Mouse (Mus musculus): ENCODE data around the gene Unkl. TPM values are rescaled to one million over a fixed set of nuclear protein-coding genes. Genes with fewer than 3 reads are reported as not detected.

Gene Unkl
- polyA plus RNA-seq, 1 experiment from 2014 or later, result 5.8 TPM

DNA sequence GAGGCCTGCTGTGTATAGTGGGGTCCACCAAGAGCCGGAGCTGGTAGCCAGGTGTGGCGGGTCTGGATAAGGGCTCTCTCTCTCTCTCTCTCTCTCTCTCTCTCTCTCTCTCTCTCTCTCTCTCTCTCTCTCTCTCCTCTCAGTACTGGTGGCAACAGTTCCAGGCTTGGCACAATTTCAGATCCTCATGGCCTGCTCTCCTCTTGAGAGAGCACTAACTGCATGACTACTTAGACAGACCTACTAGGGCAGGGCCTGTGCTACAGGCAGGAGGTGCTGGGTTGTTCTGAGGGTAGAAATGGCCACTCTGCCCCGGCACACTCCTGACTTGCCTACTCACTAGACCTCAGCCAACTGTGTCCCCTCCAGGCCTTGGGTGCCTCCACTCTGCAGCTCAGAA is 15.6 kb upstream of the Unkl start:
- ATAC-seq (ENCODE audit: low read depth), result no peak
- Histone ChIP-seq H3K4me1 (ENCODE audit: control insufficient read depth, insufficient read depth, low read length) (no peaks in the 10 kb centered on the region), H3K27me3 (replicated peaks; ENCODE audit: control insufficient read depth, insufficient read depth, low read length) (no peaks in the 10 kb centered on the region), H3K9ac (ENCODE audit: low read depth, low read length) (no peak overlapping the region), H3K9me3 (ENCODE audit: control insufficient read depth, low read length) (no peaks in the 10 kb centered on the region), H3K27ac (replicated peaks; ENCODE audit: low read depth, low read length) (no peak overlapping the region), H3K4me2 (ENCODE audit: low read depth, low read length) (no peak overlapping the region), H3K4me3 (ENCODE audit: low read depth, low read length) (no peak overlapping the region), H3K36me3 (ENCODE audit: control insufficient read depth, insufficient read depth, low read length) (no peaks in the 10 kb centered on the region)
- DNase-seq (ENCODE audit: low spot score), result no peak
- 84% methylated on average over 3 of the region's 3 CpGs for WGBS

DNA sequence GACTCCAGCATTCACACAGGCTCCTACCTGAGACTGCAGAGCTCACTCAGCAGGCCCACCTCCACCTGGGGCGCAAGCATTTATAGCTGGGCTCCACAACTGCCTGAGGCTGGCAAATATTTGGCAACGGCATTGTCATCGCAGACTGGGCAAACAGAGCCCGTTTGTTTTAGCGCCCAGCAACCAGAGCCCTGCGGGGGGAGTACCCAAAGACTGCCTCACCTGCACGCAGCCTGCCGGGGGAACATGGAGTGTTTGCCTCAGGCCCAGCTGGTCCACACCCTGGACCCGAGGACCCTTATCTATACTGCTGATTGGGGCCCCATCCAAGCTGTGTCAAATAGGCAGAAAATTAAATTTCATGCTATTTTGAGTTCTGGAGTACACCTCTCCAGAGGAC is 12.8 kb upstream of the Unkl start, which contains the start of gene Gm38655:
TSS of gene Gm38655 (minus strand) at position 61 of the 400 bp plus-strand sequence.
- Histone ChIP-seq H3K4me3 (ENCODE audit: low read depth, low read length) (no peak within 1 kb of the TSS), H3K4me2 (ENCODE audit: low read depth, low read length) (no peak within 1 kb of the TSS), H3K36me3 (ENCODE audit: control insufficient read depth, insufficient read depth, low read length) (no peaks in the 10 kb centered on the region), H3K27ac (replicated peaks; ENCODE audit: low read depth, low read length) (no peak within 1 kb of the TSS), H3K4me1 (ENCODE audit: control insufficient read depth, insufficient read depth, low read length) (no peaks in the 10 kb centered on the region), H3K9me3 (ENCODE audit: control insufficient read depth, low read length) (no peaks in the 10 kb centered on the region), H3K27me3 (replicated peaks; ENCODE audit: control insufficient read depth, insufficient read depth, low read length) (no peaks in the 10 kb centered on the region), H3K9ac (ENCODE audit: low read depth, low read length) (no peak within 1 kb of the TSS; the same call in 1 of the 2 replicates)
- DNase-seq (ENCODE audit: low spot score) (no peak), ATAC-seq (ENCODE audit: low read depth) (0 out of 2 replicates have a peak, but pooled peaks have one; percentile 26)
- 52% methylated on average over 9 of the region's 9 CpGs for WGBS

DNA sequence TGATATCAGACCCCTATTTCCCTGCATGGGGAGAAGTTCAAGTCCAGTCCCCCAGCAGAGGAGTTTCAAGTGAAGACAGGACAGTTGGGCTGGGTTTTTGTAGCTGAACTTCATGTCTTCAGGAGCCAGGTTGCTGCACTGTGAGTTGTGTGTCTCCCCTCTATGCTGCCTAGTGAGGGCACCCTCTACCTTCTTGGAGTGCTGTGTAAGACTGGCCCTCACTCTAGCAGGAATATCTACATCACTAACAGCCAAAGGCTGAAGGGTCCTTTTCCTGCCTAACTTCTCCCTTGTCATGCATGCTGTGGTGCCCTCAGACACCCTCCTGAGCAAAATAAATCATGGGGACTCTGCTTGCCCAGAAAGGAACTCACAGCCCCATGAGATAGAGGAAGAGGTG is 5.0 kb upstream of the Unkl start:
- no peak overlapping the region for H3K9ac ChIP-seq (ENCODE audit: low read depth, low read length)

DNA sequence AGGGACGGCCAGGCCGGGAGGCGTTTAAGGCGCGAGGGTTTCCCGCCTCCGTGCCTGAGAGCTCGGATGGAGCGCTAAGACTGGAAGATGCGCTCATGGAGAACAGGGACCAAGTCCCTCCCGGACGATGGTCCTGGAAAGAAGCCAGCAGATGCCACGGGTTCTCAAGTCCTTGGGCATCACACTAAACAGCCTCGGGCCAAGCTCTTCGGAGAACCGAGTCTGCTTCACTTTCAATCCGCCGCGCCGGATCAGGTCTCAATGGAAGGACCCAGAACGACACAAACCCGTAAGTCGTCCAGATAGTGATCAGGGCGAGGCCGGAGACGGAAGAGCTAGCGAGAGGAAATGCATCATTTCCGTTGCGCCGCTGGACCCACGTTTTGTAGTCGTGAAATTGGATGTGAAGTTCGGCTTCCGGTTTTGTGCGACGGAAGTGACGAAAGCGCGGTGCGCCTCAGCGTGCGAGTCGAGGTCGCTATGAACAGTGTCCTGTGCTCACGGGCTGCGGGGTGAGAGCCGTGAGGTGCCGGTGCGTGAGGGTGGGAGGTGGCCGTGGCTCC is 4.0 kb upstream of the Unkl start, which contains the start of gene BC003965:
TSS of gene BC003965 (plus strand) at position 426 of the 563 bp plus-strand sequence.
- DNase-seq (ENCODE audit: low spot score) (peak; percentile 99), ATAC-seq (ENCODE audit: low read depth) (peak; percentile 90)
- under 1% methylated on average over 50 of the region's 50 CpGs for WGBS
- peak within 1 kb of the TSS; percentile 88 for H3K9ac ChIP-seq (ENCODE audit: low read depth, low read length)
- peaks cover 7% of the 10 kb centered on the region for H3K4me1 ChIP-seq (ENCODE audit: control insufficient read depth, insufficient read depth, low read length)
- peak within 1 kb of the TSS; percentile 96 for H3K27ac ChIP-seq (replicated peaks; ENCODE audit: low read depth, low read length)
- H3K4me2 ChIP-seq (ENCODE audit: low read depth, low read length), result peak within 1 kb of the TSS; percentile 100
- H3K27me3 ChIP-seq (replicated peaks; ENCODE audit: control insufficient read depth, insufficient read depth, low read length), result no peaks in the 10 kb centered on the region
- peaks cover 6% of the 10 kb centered on the region; the same call in 1 of the 2 replicates for H3K36me3 ChIP-seq (ENCODE audit: control insufficient read depth, insufficient read depth, low read length)
- H3K4me3 ChIP-seq (ENCODE audit: low read depth, low read length), result peak within 1 kb of the TSS; percentile 97
- no peaks in the 10 kb centered on the region for H3K9me3 ChIP-seq (ENCODE audit: control insufficient read depth, low read length)

More for the DNA sequence above, 5.0 kb upstream of the Unkl start:
- DNase-seq (ENCODE audit: low spot score) (no peak), ATAC-seq (ENCODE audit: low read depth) (no peak)
- Histone ChIP-seq H3K36me3 (ENCODE audit: control insufficient read depth, insufficient read depth, low read length) (peaks cover 6% of the 10 kb centered on the region; the same call in 1 of the 2 replicates), H3K27ac (replicated peaks; ENCODE audit: low read depth, low read length) (no peak overlapping the region), H3K9me3 (ENCODE audit: control insufficient read depth, low read length) (no peaks in the 10 kb centered on the region), H3K4me1 (ENCODE audit: control insufficient read depth, insufficient read depth, low read length) (peaks cover 6% of the 10 kb centered on the region), H3K4me2 (ENCODE audit: low read depth, low read length) (peak overlapping the region; percentile 100), H3K4me3 (ENCODE audit: low read depth, low read length) (peak overlapping the region; percentile 97), H3K27me3 (replicated peaks; ENCODE audit: control insufficient read depth, insufficient read depth, low read length) (no peaks in the 10 kb centered on the region)

DNA sequence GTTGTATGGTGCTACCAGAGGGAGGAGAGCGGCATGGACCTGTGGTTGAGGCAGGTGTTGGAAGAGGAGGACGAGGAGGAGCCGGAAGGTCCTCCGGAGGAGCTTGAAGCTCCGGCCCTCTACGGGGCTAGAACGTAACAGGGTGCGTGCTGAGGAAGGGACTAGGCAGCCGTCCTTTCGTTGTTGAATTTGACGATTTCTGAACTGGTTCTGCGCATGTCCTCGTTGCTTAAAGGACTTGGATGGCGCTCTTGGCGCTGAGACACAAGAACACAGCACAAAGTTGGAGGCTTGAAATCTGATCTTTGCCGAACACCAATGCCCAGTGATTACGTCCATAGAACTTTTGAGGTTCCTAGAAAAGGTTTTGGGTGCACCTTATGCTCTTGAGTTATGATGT is 3.2 kb upstream of the Unkl start:
- Histone ChIP-seq H3K4me3 (ENCODE audit: low read depth, low read length) (peak overlapping the region; percentile 97), H3K27ac (replicated peaks; ENCODE audit: low read depth, low read length) (peak overlapping the region; percentile 96; the same call in 1 of the 2 replicates), H3K9ac (ENCODE audit: low read depth, low read length) (peak overlapping the region; percentile 88), H3K4me1 (ENCODE audit: control insufficient read depth, insufficient read depth, low read length) (peaks cover 15% of the 10 kb centered on the region), H3K9me3 (ENCODE audit: control insufficient read depth, low read length) (no peaks in the 10 kb centered on the region), H3K4me2 (ENCODE audit: low read depth, low read length) (peak overlapping the region; percentile 100), H3K27me3 (replicated peaks; ENCODE audit: control insufficient read depth, insufficient read depth, low read length) (no peaks in the 10 kb centered on the region), H3K36me3 (ENCODE audit: control insufficient read depth, insufficient read depth, low read length) (peaks cover 6% of the 10 kb centered on the region; the same call in 1 of the 2 replicates)
- no peak for DNase-seq (ENCODE audit: low spot score)
- 8% methylated on average over 17 of the region's 17 CpGs for WGBS
- ATAC-seq (ENCODE audit: low read depth), result peak; percentile 8; the same call in 1 of the 2 replicates

DNA sequence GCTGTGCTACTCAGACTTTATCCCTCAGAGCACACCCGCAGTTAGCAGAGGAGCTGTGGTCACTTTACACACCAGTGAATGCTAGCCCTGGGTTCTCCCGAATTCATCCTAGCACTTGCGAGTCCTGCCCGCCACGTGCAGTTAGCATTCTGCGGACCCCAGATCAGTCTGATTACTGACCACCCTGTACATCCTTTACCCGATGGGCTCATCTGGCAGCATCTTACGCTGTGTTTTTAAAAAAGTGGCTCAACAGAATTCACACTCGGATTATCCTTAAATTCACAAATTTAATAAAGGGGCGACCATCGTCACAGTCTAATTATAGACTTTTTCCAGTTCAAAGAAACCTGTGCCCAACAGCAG is 430 bp upstream of the Unkl start:
- ATAC-seq (ENCODE audit: low read depth), result no peak
- peak overlapping the region; percentile 92 for H3K4me2 ChIP-seq (ENCODE audit: low read depth, low read length)
- H3K9me3 ChIP-seq (ENCODE audit: control insufficient read depth, low read length), result no peaks in the 10 kb centered on the region
- H3K36me3 ChIP-seq (ENCODE audit: control insufficient read depth, insufficient read depth, low read length), result peaks cover 16% of the 10 kb centered on the region; the same call in 1 of the 2 replicates
- 4% methylated on average over 11 of the region's 11 CpGs for WGBS
- no peaks in the 10 kb centered on the region for H3K27me3 ChIP-seq (replicated peaks; ENCODE audit: control insufficient read depth, insufficient read depth, low read length)
- H3K4me3 ChIP-seq (ENCODE audit: low read depth, low read length), result peak overlapping the region; percentile 98
- H3K27ac ChIP-seq (replicated peaks; ENCODE audit: low read depth, low read length), result peak overlapping the region; percentile 84
- DNase-seq (ENCODE audit: low spot score), result no peak
- peak overlapping the region; percentile 94 for H3K9ac ChIP-seq (ENCODE audit: low read depth, low read length)
- H3K4me1 ChIP-seq (ENCODE audit: control insufficient read depth, insufficient read depth, low read length), result peaks cover 17% of the 10 kb centered on the region

DNA sequence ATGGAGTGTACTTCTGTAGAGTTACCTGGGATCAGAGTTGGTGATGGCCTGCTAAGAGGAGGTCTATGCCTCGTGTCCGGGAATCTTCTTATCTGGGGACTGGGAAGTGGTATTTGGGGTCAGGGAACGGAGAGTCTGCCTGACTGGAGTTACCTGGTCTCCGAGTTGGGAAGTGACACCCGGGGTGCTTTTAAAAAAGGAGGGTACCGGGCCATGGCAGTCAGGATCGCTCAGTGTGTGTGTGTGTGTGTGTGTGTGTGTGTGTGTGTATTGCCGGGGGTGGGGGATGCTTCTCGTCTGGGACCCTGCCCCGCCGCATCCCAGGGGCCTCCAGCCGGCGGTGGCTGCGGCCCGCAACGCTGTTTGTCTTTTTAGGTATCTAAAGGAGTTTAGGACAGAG is 894 bp downstream of the Unkl start:
- Histone ChIP-seq H3K4me3 (ENCODE audit: low read depth, low read length) (peak overlapping the region; percentile 98), H3K9me3 (ENCODE audit: control insufficient read depth, low read length) (no peaks in the 10 kb centered on the region), H3K27ac (replicated peaks; ENCODE audit: low read depth, low read length) (no peak overlapping the region), H3K9ac (ENCODE audit: low read depth, low read length) (peak overlapping the region; percentile 94), H3K4me1 (ENCODE audit: control insufficient read depth, insufficient read depth, low read length) (peaks cover 17% of the 10 kb centered on the region), H3K27me3 (replicated peaks; ENCODE audit: control insufficient read depth, insufficient read depth, low read length) (no peaks in the 10 kb centered on the region), H3K4me2 (ENCODE audit: low read depth, low read length) (peak overlapping the region; percentile 92), H3K36me3 (ENCODE audit: control insufficient read depth, insufficient read depth, low read length) (peaks cover 19% of the 10 kb centered on the region)
- DNase-seq (ENCODE audit: low spot score), result no peak
- no peak for ATAC-seq (ENCODE audit: low read depth)
- WGBS, result 0% methylated on average over 8 of the region's 16 CpGs

DNA sequence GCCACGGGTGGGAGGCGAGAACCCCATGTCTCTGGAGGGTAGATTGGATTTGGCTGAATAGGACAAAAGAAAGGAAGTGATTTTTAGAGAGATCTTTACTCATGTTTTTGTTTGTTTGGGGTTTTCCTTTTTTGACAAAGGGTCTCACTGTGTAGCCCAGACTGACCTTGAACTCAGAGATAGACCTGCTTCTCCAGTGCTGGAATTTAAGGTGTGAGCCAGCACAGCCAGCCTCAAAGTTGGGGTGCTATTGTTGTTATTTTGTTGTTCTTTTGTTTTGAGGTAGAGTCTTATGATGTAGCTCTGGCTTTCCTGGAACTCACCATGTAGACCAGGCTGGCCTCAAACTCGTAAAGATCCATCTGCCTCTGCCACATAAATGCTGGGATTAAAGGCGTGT is 14.2 kb downstream of the Unkl start:
- WGBS, result 89% methylated on average over 4 of the region's 4 CpGs
- Histone ChIP-seq H3K9ac (ENCODE audit: low read depth, low read length) (no peak overlapping the region), H3K27ac (replicated peaks; ENCODE audit: low read depth, low read length) (no peak overlapping the region), H3K4me3 (ENCODE audit: low read depth, low read length) (no peak overlapping the region), H3K36me3 (ENCODE audit: control insufficient read depth, insufficient read depth, low read length) (peaks cover 87% of the 10 kb centered on the region), H3K9me3 (ENCODE audit: control insufficient read depth, low read length) (no peaks in the 10 kb centered on the region), H3K27me3 (replicated peaks; ENCODE audit: control insufficient read depth, insufficient read depth, low read length) (no peaks in the 10 kb centered on the region), H3K4me1 (ENCODE audit: control insufficient read depth, insufficient read depth, low read length) (no peaks in the 10 kb centered on the region), H3K4me2 (ENCODE audit: low read depth, low read length) (no peak overlapping the region)
- ATAC-seq (ENCODE audit: low read depth), result no peak
- DNase-seq (ENCODE audit: low spot score), result no peak

DNA sequence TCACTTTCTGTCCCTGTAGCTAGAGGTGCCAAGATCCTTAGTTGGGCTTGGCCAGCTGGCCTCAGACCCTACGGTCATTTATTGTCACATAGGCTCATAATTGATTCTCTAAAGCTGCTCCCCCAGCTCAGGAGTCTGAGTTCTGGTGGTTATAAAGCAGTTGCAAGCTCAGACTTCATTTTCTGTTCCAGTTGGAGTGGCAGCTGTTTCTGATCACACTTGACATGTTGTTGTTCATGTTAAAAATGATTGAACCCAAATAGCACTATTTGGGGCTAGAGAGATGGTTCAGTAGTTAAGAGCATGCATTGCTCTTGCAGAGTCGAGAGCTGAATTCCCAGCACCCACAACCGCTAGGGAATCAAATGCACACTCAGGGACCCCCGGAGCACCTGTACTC is 21.8 kb downstream of the Unkl start:
- no peaks in the 10 kb centered on the region for H3K4me1 ChIP-seq (ENCODE audit: control insufficient read depth, insufficient read depth, low read length)
- H3K9me3 ChIP-seq (ENCODE audit: control insufficient read depth, low read length), result no peaks in the 10 kb centered on the region
- no peak overlapping the region for H3K27ac ChIP-seq (replicated peaks; ENCODE audit: low read depth, low read length)
- H3K36me3 ChIP-seq (ENCODE audit: control insufficient read depth, insufficient read depth, low read length), result peaks cover 87% of the 10 kb centered on the region
- no peaks in the 10 kb centered on the region for H3K27me3 ChIP-seq (replicated peaks; ENCODE audit: control insufficient read depth, insufficient read depth, low read length)
- WGBS, result 92% methylated on average over 4 of the region's 4 CpGs
- no peak overlapping the region for H3K4me2 ChIP-seq (ENCODE audit: low read depth, low read length)
- no peak overlapping the region for H3K4me3 ChIP-seq (ENCODE audit: low read depth, low read length)
- no peak overlapping the region for H3K9ac ChIP-seq (ENCODE audit: low read depth, low read length)
- ATAC-seq (ENCODE audit: low read depth) (no peak), DNase-seq (ENCODE audit: low spot score) (no peak)
